Mouse (Mus musculus) thymus, postnatal 0 days (tissue): ENCODE results near the gene Ctnnd2. TPM values are rescaled to one million over a fixed set of nuclear protein-coding genes. Genes with fewer than 3 reads are reported as not detected.
A peak's percentile ranks its signal among the peaks of the same experiment; 100 is the strongest.

Experiments used
- DNase-seq: peaks from one replicate; pipeline ENCODE4 v3.0.0-alpha.2; 2015; ENCODE audit warnings: low spot score
- polyA plus RNA-seq: library from polyadenylated mRNA; unstranded; fragments of >200 nt; fragmentation: Nextera tagmentation; extraction: Ambion mirVana; gene quantifications from 2 replicates; pipeline ENCODE4 v1.2.1, GENCODE M21; 2015

The Ctnnd2 gene
- polyA plus RNA-seq, 1 experiment from 2014 or later, result 2.2 TPM

- DNase-seq, result no peak
Measured at GRCm38 (mm10) chr15:30867429-30867828, 695.0 kb downstream of the Ctnnd2 start.

GRCm38 (mm10) chr15:30869673-30870512 is 697.5 kb downstream of the Ctnnd2 start:
- no peak for DNase-seq

DNA sequence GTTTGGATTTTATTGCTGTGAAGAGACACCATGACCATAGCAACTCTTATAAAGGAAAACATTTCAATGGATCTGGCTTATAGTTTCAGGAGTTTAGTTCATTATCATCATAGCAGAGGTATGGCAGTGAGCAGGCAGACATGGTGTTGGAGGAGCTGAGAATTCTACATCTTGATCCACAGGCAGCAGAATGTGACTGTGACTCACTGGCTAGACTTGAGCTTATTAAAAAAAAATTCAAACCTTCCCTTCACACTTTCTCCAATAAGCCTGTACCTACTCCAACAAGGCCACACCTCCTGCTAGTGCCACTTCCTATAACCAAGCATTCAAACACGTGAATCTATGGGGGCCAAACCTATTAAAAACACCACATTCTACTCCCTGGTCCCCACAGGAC is 703.1 kb downstream of the Ctnnd2 start:
- DNase-seq, result no peak

DNA sequence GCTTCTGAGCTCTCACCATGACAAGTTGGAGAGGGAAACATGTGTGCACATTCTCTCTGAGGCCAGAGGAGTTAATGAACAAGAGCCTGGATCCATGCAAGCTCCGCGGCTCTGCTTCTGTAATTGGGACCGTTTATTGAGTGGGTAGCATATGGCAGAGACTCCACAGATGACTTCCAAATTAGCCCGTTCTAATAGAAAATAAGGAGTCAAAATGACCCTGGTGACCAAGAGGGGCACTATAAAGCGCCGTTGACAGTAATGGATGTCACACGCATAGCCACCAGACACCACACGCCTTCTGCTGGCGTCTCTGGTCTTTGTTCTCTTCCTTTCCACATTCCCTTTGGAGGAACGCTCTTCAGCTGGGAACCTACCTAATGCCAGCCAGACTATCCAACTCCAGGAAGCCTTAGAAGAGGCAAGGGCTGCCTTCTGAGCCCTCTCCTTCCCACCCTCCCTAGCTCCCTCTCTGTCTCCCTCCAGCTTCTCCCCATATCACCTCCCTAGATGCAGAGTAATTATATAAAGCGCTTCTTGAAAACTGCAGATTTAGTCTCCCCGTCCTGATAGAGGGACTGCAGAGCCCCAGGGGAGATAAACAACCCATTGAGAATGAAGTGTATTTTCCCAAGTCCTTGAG is 712.4 kb downstream of the Ctnnd2 start:
- no peak for DNase-seq

- DNase-seq, result no peak
Measured at GRCm38 (mm10) chr15:30885410-30885809, 713.0 kb downstream of the Ctnnd2 start.

GRCm38 (mm10) chr15:30887559-30887958 is 715.2 kb downstream of the Ctnnd2 start:
- no peak for DNase-seq

GRCm38 (mm10) chr15:30891986-30892385 is 719.6 kb downstream of the Ctnnd2 start:
- no peak for DNase-seq

GRCm38 (mm10) chr15:30895063-30895462 is 722.7 kb downstream of the Ctnnd2 start:
- no peak for DNase-seq

- DNase-seq, result no peak
Measured at GRCm38 (mm10) chr15:30897342-30897741, 724.9 kb downstream of the Ctnnd2 start.

- DNase-seq, result no peak
Measured at GRCm38 (mm10) chr15:30908027-30908426, 735.6 kb downstream of the Ctnnd2 start.

GRCm38 (mm10) chr15:30913360-30913759 is 741.0 kb downstream of the Ctnnd2 start:
- DNase-seq, result peak; percentile 20

GRCm38 (mm10) chr15:30925838-30926237 is 753.4 kb downstream of the Ctnnd2 start:
- DNase-seq, result peak; percentile 11

GRCm38 (mm10) chr15:30927632-30928031 is 755.2 kb downstream of the Ctnnd2 start:
- peak; percentile 32 for DNase-seq

- DNase-seq, result no peak
Measured at GRCm38 (mm10) chr15:30931906-30932305, 759.5 kb downstream of the Ctnnd2 start.

GRCm38 (mm10) chr15:30945863-30946262 is 773.5 kb downstream of the Ctnnd2 start:
- DNase-seq, result no peak

DNA sequence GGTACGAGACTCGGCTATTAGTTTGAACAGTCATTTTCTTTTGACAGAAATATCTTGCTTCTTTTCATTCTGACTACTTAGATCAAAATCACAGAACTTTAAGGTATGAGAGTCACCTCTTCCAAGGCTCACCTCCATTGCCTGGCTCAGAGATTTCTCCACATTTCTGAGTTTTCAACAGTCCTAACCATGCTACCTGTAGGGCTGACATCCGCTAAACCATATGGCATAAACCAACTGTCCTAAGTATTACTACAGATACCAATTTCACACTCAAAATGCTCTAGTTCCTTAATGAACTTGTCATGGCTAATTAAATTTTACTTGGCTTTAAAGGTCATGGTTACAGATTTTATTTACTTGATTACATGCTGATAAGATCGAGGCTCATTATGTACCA is 786.1 kb downstream of the Ctnnd2 start:
- no peak for DNase-seq

- no peak for DNase-seq
Measured at GRCm38 (mm10) chr15:30962421-30963160, 790.2 kb downstream of the Ctnnd2 start.

DNA sequence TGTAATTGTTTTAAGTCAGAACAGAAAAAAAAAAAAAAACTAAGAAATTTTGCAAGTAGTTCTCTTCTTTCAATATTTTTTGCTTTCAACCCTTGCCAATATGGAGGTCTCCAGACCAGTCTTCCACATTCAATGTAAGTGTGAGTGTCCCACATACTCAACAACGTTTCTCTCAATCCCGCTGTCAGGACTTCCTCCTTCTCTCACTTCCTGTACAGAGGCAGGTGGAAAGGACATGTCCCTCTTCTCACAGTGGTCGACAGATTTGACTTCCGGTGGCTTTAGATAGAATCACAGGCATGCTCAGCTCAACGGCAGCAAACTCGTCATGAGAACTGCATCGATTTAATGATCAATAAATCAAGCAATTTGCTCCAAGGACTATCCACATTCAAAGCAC is 791.7 kb downstream of the Ctnnd2 start:
- no peak for DNase-seq

- no peak for DNase-seq
Measured at GRCm38 (mm10) chr15:30964865-30965679, 792.7 kb downstream of the Ctnnd2 start.

- DNase-seq, result no peak
Measured at GRCm38 (mm10) chr15:30966826-30967225, 794.4 kb downstream of the Ctnnd2 start.

DNA sequence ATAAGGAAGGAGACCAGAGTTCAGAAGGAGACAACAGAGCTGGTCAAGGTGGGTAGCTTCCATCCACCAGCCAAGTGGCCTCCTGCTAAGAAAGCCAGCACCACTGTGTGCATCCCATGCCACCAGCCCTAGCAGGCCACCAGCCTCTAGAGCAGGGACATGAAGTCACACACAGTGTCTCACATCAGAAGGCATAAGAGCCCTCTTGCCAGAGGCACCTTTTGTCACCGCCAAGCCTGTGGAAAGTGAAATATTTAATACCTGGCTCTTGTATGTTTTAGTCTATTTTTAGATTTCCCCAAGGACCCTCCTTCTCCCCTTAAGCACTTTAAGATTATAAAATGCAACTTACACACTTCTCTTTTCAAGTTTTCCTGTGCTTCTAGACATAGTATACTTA is 802.0 kb downstream of the Ctnnd2 start:
- no peak for DNase-seq
